Mouse (Mus musculus) kidney, adult 2 months (tissue): ENCODE data around the gene Spop.

Source experiments
- CTCF ChIP-seq: fragments of 200-500 bp; conservative IDR thresholded peaks from 2 replicates; pipeline ENCODE4 v1.5.1; 2011; ENCODE audit warnings: low read depth, mild to moderate bottlenecking, control low read depth, low read length, moderate library complexity, mixed read lengths; ENCODE audit not compliant: insufficient read depth, insufficient read length
- POLR2A ChIP-seq: fragments of 200-500 bp; IDR thresholded peaks from one replicate; pipeline ENCODE4 v1.6.1; 2011; ENCODE audit warnings: low read depth, low read length, control low read depth

GRCm38 (mm10) chr11:95402196-95402595, 11.7 kb upstream of the Spop start:
- TF ChIP-seq CTCF = no peak
- no peak for TF ChIP-seq POLR2A
